Mouse (Mus musculus) hindbrain, embryonic 16.5 days (tissue): ENCODE data around the gene Celsr2. TPM values are rescaled to one million over a fixed set of nuclear protein-coding genes. Genes with fewer than 3 reads are reported as not detected.
A peak's percentile ranks its signal among the peaks of the same experiment; 100 is the strongest.

Experiments
- ATAC-seq: fragments of 200-750 bp; cut with Nextera tagmentation; 2 replicates; pipeline ENCODE4 v1.8.0; 2017; ENCODE audit warnings: moderate TSS enrichment, moderate library complexity
- H3K27ac ChIP-seq: fragments of 300-500 bp; sonication (generic); 2 replicates; pipeline ENCODE4 v1.5.1; 2014; ENCODE audit warnings: low read depth, mild to moderate bottlenecking, control low read depth, low read length, moderate library complexity
- H3K27me3 ChIP-seq: fragments of 300-500 bp; sonication (generic); replicated peaks from 2 replicates; pipeline ENCODE4 v1.6.1; 2014; ENCODE audit warnings: low read length; ENCODE audit not compliant: control insufficient read depth, insufficient read depth
- H3K36me3 ChIP-seq: fragments of 300-500 bp; sonication (generic); 2 replicates; pipeline ENCODE4 v1.6.1; 2014; ENCODE audit warnings: mild to moderate bottlenecking, low read length, moderate library complexity, mixed read lengths; ENCODE audit not compliant: control insufficient read depth, insufficient read depth
- H3K4me1 ChIP-seq: fragments of 300-500 bp; sonication (generic); 2 replicates; pipeline ENCODE4 v1.6.1; 2014; ENCODE audit warnings: low read depth, low read length; ENCODE audit not compliant: control insufficient read depth, insufficient read depth
- H3K4me2 ChIP-seq: fragments of 300-500 bp; sonication (generic); 2 replicates; pipeline ENCODE4 v1.6.1; 2014; ENCODE audit warnings: mild to moderate bottlenecking, low read length, control low read depth, moderate library complexity
- H3K4me3 ChIP-seq: fragments of 300-500 bp; sonication (generic); 2 replicates; pipeline ENCODE4 v1.5.1; 2014; ENCODE audit warnings: mild to moderate bottlenecking, low read length, control low read depth, moderate library complexity
- H3K9ac ChIP-seq: fragments of 300-500 bp; sonication (generic); 2 replicates; pipeline ENCODE4 v1.6.1; 2014; ENCODE audit warnings: low read depth, mild to moderate bottlenecking, control low read depth, low read length, moderate library complexity
- H3K9me3 ChIP-seq: fragments of 300-500 bp; sonication (generic); 2 replicates; pipeline ENCODE4 v1.6.1; 2014; ENCODE audit warnings: mild to moderate bottlenecking, low read length, moderate library complexity; ENCODE audit not compliant: control insufficient read depth
- WGBS: fragments of 180-500 bp; shearing (Covaris S2); extraction: QIAGEN DNeasy Blood & Tissue Kit; methylation state at CpG from one replicate; pipeline ENCODE4 v1.1.7; 2014; 5-methylcytosine and 5-hydroxymethylcytosine counted together
- polyA plus RNA-seq: library from polyadenylated mRNA; unstranded; fragments of >200 nt; fragmentation: Nextera tagmentation; extraction: Ambion mirVana; gene quantifications from 2 replicates; pipeline ENCODE4 v1.2.1, GENCODE M21; 2015

Celsr2 gene
- polyA plus RNA-seq, 1 experiment from 2014 or later = 34.7 TPM

DNA sequence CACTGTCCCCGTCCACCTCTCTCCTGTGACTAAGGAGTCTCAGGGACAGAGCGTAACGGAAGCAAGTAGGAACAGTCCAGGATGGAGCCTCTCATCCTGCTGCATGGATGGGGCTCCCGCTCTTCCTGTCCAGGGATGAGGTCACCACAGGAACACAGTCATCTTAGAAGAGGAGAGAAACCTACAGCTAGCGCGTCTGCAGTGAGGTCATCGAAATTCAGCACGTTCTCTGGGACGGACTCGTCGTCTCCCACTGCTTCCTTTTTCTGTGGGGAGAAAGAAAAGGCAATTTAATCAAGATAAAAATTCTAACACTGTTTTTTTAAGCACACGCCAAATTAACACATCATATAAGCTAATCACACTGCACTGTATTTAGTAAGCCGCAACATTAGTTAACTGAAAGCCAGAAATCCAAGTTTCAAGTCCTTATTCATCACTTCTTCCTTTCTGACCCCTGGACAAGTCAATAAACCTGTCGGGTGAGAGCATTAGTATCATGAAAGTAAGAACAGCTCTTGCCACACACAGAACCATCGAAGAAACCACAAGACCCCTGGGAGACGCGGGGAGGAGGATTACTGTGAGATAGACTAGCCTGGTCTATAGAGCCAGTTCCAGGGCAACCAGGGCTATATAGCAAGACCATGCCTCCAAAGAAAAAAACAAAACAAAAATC, 20.5 kb upstream of the Celsr2 start:
- no peak for ATAC-seq
- Histone ChIP-seq H3K27ac (no peak overlapping the region), H3K9me3 (no peaks in the 10 kb centered on the region), H3K4me1 (peaks cover 3% of the 10 kb centered on the region; the same call in 1 of the 2 replicates), H3K4me3 (no peak overlapping the region), H3K9ac (no peak overlapping the region), H3K27me3 (no peaks in the 10 kb centered on the region), H3K36me3 (peaks cover 8% of the 10 kb centered on the region; the same call in 1 of the 2 replicates), H3K4me2 (no peak overlapping the region)
- 71% methylated on average over 17 of the region's 17 CpGs for WGBS

DNA sequence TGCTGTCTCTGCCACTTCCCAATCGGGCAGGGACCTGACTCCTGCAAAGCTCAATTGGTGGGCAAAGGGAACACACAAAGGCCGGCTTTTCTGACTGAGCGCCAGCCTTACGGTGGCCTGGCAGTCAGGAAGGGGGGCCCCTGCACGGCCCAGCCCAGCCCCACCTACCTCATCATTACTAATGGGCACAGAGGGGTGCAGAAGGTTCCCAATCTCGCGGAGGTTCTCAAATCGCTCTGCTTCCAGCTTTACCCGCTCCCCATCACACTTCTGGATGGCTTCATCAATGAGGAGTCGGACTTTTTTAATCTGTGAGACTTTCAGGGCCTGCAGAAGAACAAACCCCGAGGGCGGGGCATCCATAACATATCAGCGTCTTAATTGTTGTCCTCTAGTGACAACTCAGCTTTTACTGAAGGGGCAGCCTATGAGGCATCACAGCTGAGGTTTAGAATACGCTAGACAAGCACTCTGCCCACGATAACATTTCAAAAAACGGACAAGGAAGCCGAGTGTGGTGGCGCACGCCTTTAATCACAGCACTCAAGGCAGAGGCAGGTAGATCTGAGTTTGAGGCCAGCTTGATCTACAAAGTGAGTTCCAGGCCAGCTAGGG, 18.6 kb upstream of the Celsr2 start:
- Histone ChIP-seq H3K27ac (peak overlapping the region; percentile 68), H3K4me3 (no peak overlapping the region), H3K9ac (no peak overlapping the region; the same call in 1 of the 2 replicates), H3K27me3 (no peaks in the 10 kb centered on the region), H3K36me3 (peaks cover 13% of the 10 kb centered on the region), H3K4me1 (peaks cover 3% of the 10 kb centered on the region; the same call in 1 of the 2 replicates), H3K4me2 (no peak overlapping the region), H3K9me3 (no peaks in the 10 kb centered on the region)
- WGBS = 21% methylated on average over 19 of the region's 19 CpGs
- no peak for ATAC-seq

DNA sequence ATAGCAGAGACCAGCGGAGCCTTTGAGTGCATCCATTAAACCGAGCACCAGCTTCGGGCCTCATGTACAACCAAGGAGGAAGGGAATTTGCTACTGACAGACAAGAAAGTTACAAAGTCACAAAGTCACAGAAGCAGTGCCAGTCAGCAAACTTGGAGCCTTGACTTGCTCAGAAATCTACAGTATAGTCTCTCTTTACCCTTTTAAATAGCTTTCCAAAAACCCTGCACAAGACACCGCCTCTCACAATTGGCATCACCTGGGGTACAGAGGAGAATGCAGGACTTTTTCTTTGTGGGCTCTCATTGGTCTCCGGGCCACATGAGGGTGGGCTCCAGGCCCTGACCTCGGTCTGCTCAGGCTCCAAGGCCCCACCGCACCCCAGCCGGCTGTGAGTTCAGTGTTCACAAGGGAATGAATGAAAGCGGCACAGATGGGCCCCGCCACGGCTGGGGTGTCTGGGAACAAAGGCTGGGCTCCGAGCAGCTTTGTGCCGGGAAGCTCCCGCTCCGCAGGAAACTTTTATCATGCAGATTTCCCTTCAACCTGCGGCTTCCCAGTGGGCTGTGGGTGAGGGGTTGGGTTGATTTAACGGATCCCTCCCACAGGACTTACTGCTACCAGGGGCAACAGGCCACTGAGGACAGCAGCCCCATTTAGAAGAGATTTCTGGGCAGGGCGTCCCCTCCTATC, 18.0 kb upstream of the Celsr2 start:
- peak; percentile 91 for ATAC-seq
- peaks cover 3% of the 10 kb centered on the region; the same call in 1 of the 2 replicates for H3K4me1 ChIP-seq
- H3K4me2 ChIP-seq = no peak overlapping the region
- H3K9me3 ChIP-seq = no peaks in the 10 kb centered on the region
- H3K4me3 ChIP-seq = no peak overlapping the region
- WGBS = 19% methylated on average over 18 of the region's 18 CpGs
- no peak overlapping the region; the same call in 1 of the 2 replicates for H3K9ac ChIP-seq
- H3K36me3 ChIP-seq = peaks cover 19% of the 10 kb centered on the region
- peak overlapping the region; percentile 68 for H3K27ac ChIP-seq
- H3K27me3 ChIP-seq = no peaks in the 10 kb centered on the region

DNA sequence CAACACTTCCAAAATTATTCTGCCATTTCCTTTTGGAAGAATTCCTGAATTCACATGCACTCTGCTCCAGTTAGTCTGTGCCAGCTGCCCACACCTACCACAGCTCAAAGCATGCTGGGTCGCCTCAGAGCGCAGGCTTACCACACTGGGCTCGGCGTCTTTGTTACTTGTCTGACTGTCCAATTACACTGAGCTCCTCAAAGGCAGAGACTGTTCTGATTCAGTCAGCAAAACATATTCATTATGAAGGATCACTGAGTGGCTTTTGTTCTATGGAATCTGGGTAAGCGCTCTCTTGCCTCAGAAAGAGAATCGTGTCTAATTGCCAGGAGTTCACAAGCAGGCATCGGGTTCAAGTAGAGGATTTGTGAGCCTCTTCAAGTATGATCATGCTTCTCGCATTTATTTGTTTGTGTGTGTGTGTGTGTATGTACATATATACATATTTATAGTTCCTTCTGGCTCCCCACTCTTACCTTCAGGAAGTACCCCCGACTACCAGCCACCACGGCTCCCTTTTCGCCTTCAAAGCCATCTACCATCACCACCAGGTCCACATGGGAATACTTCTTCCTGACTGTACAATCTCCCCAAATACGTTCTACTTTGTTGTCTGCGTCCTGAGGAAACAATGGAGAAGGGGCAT, 17.3 kb upstream of the Celsr2 start:
- no peak overlapping the region for H3K9ac ChIP-seq
- peaks cover 3% of the 10 kb centered on the region; the same call in 1 of the 2 replicates for H3K4me1 ChIP-seq
- no peak; the same call in 1 of the 2 replicates for ATAC-seq

DNA sequence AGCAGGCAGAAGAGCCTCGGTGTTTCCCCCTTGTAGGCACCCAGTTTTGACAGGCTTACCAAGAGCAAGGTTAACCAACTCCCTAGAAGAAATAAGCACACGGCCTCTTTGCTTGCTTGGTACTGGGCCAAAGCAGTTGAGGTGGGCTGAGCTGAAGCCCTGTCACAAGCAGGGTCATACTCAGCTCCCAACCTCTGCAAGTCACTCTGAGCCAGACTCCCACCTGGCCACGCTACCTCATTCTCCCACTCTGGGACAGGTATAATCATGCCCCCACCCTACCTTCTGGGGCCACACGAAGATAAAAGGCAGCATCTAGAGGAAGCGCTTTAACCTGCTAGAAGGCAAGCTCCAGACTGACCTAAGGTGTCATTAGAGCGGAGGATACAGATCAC, 10.3 kb upstream of the Celsr2 start:
- H3K27me3 ChIP-seq = no peaks in the 10 kb centered on the region
- H3K36me3 ChIP-seq = peaks cover 42% of the 10 kb centered on the region
- peaks cover 23% of the 10 kb centered on the region for H3K4me1 ChIP-seq
- no peak overlapping the region for H3K9ac ChIP-seq
- H3K9me3 ChIP-seq = no peaks in the 10 kb centered on the region
- H3K27ac ChIP-seq = no peak overlapping the region; the same call in 1 of the 2 replicates
- WGBS = 57% methylated on average over 6 of the region's 6 CpGs
- ATAC-seq = no peak
- H3K4me3 ChIP-seq = no peak overlapping the region
- no peak overlapping the region for H3K4me2 ChIP-seq

More for the DNA sequence above, 17.3 kb upstream of the Celsr2 start:
- Histone ChIP-seq H3K4me2 (no peak overlapping the region), H3K27ac (peak overlapping the region; percentile 68), H3K27me3 (no peaks in the 10 kb centered on the region), H3K4me3 (no peak overlapping the region), H3K9me3 (no peaks in the 10 kb centered on the region), H3K36me3 (peaks cover 26% of the 10 kb centered on the region)
- WGBS = 23% methylated on average over 13 of the region's 13 CpGs

DNA sequence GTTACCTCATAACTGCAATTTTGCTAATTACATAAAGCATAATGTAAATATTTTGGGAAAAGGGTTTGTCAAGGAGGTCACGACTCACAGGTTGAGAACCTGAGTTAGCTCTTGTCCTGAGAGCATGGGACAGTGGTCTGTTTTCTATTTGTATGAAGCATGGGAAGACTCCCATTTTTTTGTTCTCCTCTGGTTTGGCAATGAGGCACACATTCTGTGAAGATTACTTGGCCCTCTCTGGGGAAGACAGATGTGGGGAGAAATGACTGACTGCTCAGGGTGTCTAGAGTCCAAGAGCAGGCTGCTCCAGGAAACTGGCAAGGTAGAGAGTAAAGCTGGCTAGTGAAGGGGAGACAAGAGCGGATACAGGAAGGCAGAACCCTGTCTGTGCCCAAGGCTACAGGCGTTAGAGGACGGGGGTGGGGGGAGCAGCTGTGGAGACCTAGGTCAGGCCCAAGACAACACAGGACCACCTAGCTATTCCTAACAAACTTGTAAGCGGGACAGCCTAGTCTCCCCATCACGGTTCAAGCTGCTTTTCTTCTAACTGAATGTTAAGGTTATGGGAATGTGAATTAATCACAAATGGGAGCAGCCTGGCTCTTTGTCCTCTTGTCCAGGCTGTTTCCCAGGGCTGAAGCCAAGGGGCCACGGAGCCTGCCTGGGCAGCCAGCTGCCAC, 9.7 kb upstream of the Celsr2 start:
- no peak overlapping the region for H3K4me3 ChIP-seq
- no peaks in the 10 kb centered on the region for H3K27me3 ChIP-seq
- H3K27ac ChIP-seq = peak overlapping the region; percentile 21; the same call in 1 of the 2 replicates
- no peaks in the 10 kb centered on the region for H3K9me3 ChIP-seq
- H3K36me3 ChIP-seq = peaks cover 42% of the 10 kb centered on the region
- WGBS = 35% methylated on average over 7 of the region's 7 CpGs
- no peak overlapping the region for H3K9ac ChIP-seq
- no peak for ATAC-seq
- H3K4me2 ChIP-seq = no peak overlapping the region
- peaks cover 23% of the 10 kb centered on the region for H3K4me1 ChIP-seq

DNA sequence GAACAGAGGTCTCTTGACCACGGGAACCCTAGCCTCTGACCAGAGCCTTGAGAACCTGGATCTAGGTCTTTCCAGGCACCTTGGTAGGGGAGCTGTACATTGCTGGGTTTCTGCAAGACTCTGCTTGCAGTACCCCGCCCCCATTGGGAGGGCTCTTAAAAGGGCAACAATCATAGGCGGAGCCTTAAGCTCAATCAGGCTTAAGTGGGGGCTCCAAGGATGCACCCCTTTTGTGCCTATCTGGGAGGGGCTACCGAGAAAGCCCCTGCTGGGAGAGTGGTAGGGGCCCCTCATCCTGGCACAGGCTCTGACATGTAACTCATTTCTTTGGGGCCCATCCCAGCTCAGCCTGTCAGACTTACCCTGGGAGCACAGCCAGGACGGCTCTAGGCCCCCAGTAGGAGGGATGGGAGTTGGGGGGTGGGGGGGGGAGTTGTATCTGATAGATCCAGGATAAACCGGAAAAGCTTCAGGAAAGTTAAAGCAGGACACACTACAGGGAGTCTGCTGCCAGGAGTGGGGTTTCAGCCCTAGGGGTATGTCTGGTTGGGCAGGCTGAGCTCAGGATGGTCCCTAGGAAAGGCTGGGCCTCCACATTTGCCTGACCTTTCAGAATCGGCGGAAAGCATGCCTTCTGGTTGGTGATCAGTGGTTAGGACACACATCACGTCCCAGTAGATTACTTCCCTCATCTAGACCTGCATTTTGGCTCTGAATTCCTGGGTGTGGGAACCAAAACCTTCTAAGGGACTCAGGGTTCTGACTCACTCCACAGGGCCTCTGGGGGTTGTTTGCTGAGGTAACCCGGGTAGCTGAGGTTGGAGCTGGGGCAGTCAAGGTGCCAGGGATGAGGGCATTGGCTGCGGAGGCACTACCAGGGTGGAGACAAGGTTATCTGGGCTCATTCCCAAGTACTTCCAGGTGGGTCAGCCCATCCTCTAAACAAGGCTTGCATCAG, 8.8 kb upstream of the Celsr2 start:
- peak; percentile 87 for ATAC-seq
- H3K36me3 ChIP-seq = peaks cover 36% of the 10 kb centered on the region
- no peaks in the 10 kb centered on the region for H3K27me3 ChIP-seq
- H3K4me1 ChIP-seq = peaks cover 23% of the 10 kb centered on the region
- peak overlapping the region; percentile 50 for H3K4me2 ChIP-seq
- no peaks in the 10 kb centered on the region for H3K9me3 ChIP-seq
- H3K27ac ChIP-seq = peak overlapping the region; percentile 32
- peak overlapping the region; percentile 25; the same call in 1 of the 2 replicates for H3K4me3 ChIP-seq
- WGBS = 17% methylated on average over 11 of the region's 11 CpGs
- H3K9ac ChIP-seq = peak overlapping the region; percentile 19

DNA sequence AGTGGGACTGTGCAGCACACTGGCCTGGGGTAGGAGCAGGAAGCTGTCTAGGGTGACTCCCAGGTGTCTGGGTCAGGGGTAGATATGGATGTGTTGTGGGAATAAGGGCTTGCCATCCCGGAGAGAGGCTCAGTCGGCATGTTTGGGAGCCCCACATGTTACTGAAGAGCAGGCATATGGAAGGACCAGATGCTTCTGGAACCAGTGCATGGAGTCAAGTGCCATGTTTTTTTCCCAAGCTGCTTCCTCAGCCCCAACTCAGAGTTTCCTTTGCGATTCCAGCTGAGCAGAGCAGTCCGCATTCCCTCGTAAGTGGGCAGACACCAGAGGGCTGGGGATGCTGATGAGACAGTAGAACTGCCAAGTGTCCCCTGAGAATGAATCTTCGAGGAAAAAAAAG, 7.7 kb upstream of the Celsr2 start:
- Histone ChIP-seq H3K4me2 (peak overlapping the region; percentile 50), H3K9me3 (no peaks in the 10 kb centered on the region), H3K4me1 (peaks cover 23% of the 10 kb centered on the region), H3K27ac (no peak overlapping the region), H3K36me3 (peaks cover 25% of the 10 kb centered on the region), H3K27me3 (no peaks in the 10 kb centered on the region), H3K9ac (peak overlapping the region; percentile 19; the same call in 1 of the 2 replicates), H3K4me3 (no peak overlapping the region)
- ATAC-seq = 0 out of 2 replicates have a peak, but pooled peaks have one; percentile 3
- WGBS = 20% methylated on average over 6 of the region's 6 CpGs
